Mouse (Mus musculus): ENCODE measurements at regions not wholly inside any gene's neighbourhood (a gene's known extent, or its start where the extent isn't known, plus 50 kb on each side); places are given as distances from the start of the nearest gene placed in this dataset.
A peak's percentile ranks its signal among the peaks of the same experiment; 100 is the strongest.

DNA sequence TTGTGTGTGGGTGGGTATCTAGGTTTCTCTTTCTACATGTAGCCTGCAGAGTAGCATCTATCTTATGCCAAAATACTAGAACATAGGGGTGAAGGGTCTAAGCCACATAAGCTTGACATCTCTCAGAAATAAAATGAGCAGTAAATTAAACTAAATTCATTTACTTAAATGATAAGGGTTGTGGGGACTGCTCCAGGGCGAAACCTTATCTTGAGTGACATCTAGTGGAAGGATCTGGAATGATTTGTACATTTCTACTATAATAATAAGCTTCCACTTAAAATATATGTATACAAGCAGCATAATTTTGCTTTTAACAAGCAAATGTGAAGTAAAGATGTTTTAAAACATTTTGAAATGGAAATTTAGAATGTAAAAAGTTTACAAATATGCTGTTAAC, 271.4 kb downstream of the Vgll3 start:
- DNase-seq (ENCODE audit: low spot score in 2 of 2) = no peak

DNA sequence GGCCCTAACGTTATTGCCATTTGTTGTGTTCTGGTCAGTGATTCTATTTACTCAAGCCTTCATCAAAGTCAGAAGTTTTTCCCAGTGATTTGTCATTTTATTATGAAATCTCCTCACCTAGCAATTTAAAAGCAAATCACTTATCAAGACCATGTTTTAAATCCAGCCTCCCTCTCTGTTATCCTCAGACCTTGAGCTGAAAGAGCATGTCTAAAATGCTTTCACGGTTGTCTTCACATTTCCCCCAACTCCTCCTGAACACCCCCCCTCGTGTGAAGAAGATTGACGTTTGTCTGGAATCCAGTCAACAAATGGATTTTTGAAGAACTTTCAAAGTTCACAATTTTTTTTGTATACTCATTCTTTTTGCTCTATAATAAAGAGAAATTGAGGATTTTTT, 277.7 kb downstream of the Vgll3 start:
- DNase-seq (ENCODE audit: low spot score in 2 of 2) = no peak

DNA sequence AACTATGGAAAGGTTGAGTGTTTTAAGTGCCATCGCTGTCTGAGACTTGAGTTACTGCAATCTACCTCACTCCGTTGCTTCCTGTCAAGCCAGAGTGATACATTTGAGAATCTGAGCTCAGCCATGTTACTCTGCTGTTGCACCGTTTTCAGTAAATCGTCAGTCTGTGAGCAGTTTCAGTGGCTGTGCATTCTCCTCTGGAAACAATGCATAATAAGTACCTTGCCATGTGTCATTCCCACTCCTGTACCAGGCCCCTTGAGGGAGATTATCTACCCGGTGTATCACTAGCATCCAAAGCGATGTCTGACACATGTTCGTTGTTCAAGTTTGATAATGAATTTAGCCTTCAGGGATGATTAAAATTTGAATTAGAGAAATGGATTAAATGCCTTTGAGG, 280.6 kb downstream of the Vgll3 start:
- no peak for DNase-seq (ENCODE audit: low spot score in 2 of 2)

DNA sequence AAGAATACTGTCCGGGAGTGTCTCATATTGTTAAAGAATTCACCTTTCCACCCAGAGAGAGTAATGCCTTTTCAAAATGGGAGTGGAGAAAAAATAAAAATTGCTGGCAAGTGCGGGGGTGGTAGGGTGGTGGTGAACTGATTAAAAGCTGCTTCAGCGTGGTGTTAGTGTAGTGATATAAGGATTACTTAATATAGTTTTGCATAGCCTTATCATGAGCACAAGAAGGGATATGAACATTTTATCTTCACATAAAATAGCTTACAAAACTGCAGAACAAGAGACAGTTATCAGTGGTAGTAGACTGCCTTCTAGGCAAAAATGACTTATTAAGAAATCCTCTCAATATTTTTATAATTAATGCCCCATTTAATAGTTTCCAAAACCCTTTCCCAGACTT, 302.9 kb downstream of the Vgll3 start:
- DNase-seq (ENCODE audit: low spot score in 2 of 2) = no peak

DNA sequence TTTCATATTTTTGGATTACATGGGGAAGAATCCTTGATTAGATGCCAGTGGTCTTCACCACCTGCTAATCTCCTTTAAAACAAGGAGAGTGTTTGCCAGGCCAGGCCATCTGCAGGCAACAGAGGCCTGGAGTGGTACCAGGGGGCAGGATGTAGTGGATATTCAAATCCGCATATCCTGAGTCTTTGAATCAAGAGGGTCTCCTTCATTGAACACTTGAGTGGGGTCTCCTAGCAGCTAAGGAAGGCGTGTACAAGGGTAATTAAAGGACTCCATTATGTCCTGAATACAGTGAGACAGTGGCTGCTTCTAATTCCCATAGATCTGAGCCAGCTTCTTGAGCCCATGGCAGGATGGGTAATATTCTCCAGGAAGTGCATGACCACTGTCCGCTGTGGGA, 322.7 kb downstream of the Vgll3 start:
- no peak for DNase-seq (ENCODE audit: low spot score in 2 of 2)

DNA sequence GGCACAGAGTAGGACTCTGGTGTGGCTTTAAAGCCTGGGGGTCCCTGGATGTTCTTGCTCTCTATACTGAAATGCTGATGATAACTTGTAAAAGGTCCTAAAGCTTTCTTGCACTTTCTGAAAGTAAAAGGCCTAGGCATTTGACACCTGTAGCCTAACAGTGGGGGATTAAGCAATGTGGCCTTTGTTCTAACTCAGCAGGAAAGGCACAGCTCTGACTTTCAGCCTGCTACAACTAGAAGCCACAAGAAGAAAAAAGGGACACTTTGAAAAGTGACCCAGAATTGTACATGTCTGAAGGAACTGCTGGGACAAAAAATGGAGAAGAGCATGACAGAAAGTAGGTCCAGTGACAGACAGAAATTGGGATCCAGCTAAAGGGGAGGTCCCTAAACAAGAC, 329.7 kb downstream of the Vgll3 start:
- no peak for DNase-seq (ENCODE audit: low spot score in 2 of 2)

DNA sequence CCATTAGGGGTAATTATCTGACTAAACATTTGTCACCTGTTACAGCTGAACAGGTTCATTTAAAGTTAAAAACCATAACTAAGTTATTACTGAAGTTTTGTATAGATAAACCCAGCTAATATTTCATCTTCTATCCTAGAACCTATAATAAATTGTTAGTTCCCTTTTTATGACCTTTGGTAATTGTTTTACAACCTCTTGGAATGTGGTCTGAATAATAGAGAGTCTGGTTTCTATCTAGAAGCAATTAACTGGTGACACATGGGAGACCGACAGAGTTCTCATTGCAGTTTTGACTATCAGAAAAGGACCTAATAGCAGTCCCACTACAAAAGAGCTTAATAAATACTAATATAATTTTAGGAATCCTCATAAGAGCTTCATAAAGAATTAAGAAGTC, 330.2 kb downstream of the Vgll3 start:
- no peak for DNase-seq (ENCODE audit: low spot score in 2 of 2)

DNA sequence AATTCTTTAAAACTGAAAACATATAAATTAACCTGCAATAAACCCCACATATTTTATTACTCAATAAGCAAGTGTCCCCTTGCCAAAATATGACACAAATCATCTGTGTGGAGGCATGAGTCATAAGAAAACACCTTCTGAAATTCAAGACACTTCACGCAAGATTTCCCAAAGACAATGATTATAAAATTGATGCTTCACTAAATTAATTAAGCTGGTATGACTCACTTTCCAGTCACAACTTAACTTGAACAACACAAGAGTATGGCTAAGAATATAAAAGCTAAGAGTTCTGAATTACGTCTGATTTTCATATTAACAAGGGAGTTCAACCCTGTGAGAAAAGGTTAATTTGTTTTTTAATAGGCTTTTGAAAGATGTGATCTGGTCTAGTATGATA, 353.2 kb downstream of the Vgll3 start:
- no peak for DNase-seq (ENCODE audit: low spot score in 2 of 2)

DNA sequence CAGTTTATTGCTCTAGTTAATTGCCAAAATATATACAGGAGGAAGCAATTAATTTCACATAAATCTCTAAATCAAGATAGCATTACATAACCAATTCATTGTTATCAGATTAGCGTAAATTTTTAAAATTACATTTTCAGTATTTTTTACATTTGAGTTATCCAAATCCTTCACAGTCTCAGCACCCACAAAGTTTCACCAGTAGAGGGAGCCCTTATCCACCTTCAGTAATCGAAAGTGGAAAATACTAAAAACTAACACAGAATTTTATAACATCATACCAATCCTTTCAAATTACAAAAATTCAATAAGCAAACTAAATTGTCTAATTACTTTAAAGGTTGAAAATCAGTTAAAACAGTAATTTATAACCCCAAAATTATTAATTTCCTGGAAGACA, 375.7 kb downstream of the Vgll3 start:
- peak in 1 of 2 experiments; percentile 42 for DNase-seq (ENCODE audit: low spot score in 2 of 2)

DNA sequence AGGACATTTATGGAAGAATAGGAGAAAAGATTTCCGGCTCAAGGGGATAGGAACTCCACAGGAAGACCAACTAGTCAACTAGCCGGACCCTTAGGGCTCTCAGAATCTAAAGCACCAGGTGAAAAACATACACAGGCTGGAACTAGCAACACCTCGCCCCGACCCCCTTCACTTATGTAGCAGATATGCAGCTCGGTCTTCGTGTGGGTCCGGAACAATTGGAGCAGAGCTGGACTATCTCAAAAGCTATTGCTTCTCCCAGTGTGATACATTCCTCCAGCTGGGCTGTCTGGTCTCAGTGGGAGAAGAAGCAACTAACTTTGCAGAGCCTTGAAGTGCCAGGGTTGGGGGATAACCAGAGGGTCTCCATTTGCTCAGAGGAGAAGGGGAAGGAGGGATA, 386.3 kb downstream of the Vgll3 start:
- no peak for DNase-seq (ENCODE audit: low spot score in 2 of 2)
